Mouse (Mus musculus) brain, embryonic 18.5 days (tissue): ENCODE data around the gene Svbp.

Source experiments
- DNase-seq: peaks from one replicate; pipeline ENCODE4 v3.0.0-alpha.2; 2012; ENCODE audit warnings: low read depth, low spot score

Svbp gene

GRCm38 (mm10) chr4:119190618-119191017 is 4.5 kb upstream of the Svbp start:
- DNase-seq, result no peak

DNA sequence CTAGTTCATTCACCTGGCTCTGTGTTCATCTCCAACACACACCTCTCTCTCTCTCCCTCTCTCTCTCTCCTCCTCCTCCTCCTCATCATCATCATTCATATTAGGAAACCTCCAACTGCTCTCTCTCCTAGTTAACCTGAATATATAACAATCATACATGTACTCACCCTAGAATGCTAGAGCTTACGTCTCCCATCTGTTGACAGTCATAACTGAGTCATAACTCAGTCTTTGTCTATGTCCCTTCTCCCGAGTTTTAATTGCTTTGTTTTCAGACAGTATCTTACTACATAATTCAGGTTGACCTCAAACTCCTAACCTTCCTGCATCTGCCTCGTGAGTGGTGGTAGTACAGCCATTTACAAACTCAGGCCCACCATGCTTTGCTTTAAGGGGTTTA is 3.8 kb upstream of the Svbp start:
- DNase-seq, result no peak

GRCm38 (mm10) chr4:119192757-119193156 is 2.3 kb upstream of the Svbp start:
- no peak for DNase-seq

DNA sequence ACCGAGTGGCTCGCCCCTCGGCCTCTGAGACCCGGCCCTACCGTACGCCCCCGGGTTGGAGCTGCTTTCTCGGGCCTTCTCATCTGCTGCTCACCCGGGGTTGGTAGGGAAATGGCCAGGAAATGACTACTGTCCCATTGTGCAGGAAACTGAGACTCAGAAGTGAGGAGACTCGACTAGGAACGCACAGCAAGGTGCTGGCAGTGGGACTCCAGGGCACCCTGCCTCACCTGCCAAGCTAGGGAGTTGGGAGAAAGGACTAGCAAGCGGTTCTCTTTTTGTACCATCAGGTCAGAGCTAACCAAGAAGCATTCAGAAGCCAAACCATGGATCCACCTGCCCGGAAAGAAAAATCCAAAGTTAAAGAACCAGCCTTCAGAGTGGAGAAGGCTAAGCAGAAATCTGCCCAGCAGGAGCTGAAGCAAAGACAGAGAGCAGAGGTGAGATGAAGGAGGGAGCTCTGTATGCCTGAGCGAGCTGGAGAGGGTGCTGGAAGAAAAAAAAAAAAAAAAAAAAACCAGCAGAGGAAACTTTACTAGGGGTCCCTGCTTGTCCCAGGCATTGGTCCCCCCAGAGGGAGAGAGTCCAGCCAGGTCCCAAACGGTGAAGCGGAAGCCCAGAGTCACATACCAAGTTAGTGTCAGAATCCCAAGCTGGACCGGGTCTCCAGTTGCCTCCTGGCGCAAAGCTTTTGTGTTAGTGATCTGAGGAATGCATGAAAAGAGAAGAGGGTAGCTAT is 645 bp downstream of the Svbp start:
- no peak for DNase-seq

GRCm38 (mm10) chr4:119198105-119198504 is 3.0 kb downstream of the Svbp start:
- DNase-seq, result no peak

DNA sequence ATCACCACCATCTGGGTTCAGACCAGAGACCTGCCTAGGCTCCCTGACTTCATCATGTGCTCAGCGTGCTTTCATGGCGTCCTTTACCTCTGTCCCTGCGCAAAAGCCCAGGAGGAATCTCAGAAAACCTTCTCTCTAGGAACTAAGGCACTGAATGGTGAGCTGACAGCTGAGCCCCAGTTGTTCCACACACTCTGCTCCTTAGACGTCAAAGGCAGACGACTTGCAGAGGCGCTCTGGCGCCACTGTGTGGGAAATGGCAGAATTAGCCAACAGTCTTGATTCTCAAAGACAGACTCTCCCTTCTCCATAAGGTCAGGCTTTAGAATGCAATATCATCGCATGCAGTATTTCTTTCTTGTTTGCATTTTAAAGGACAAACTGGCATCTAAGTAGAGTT is 9.6 kb downstream of the Svbp start:
- DNase-seq, result peak; percentile 30

GRCm38 (mm10) chr4:119216667-119217066 is 21.6 kb downstream of the Svbp start:
- no peak for DNase-seq

DNA sequence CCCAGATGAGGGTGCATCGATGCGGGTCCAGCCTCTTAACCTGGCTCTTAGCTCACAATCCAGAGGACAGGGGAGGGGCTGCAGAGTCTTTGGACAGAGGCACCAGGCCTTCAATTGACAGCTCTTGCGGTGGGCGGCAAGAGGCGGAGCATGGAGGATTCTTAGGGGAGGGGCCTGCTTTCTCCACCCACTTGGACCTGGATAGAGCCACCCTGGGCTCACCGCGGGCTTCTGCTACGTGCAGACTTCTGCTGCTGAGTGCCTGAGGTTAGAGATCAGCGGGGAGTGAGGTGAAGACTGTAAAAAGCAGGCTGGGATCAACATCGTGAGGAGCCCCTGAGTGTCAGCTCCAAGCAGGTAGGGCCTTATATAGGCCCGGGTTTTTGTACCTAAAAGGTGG is 23.1 kb downstream of the Svbp start, which contains the start of gene Tmem269:
Gene Tmem269 (minus strand): TSS at position 49 of the 400 bp plus-strand sequence.
- DNase-seq, result no peak

DNA sequence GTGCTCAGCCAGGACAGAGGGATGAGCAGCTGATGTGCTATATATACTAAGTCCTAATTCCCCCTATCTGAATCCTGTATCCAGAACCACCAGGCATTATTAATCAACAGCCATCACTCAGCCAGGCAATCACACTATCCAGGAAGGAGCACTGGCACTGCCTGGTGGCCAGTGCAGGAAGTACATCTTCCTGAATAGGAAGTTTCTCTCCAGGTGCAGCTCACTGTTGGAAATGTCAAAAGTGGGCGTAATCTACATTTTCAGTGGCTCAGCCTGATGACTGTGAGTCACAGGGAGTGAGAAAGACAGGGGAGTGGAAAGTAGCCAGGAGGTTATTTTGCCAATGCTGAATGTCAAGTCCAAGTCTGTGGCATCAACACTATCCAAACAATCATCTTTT is 28.6 kb downstream of the Svbp start:
- DNase-seq, result no peak

DNA sequence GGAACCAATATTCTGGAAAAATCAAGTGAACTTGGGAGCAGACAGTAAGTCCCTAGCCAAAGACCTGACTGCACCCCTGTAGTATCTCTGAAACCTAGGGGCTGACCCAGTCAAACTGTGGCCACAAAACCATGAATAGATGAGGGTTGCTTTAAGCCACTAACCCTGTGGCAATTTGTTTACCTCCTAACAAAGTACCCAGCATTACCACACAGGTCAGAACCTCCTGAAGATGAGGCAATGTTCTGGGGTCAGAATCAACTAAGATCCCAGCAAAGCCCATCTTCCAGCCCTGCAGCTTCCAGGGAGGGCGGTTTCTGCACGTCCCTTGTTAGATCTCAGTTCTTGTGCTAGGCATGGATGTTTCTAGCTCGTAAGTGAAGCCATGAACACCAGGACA is 29.4 kb downstream of the Svbp start:
- no peak for DNase-seq

- DNase-seq, result no peak
Observed at GRCm38 (mm10) chr4:119225719-119226118, 30.6 kb downstream of the Svbp start.

- DNase-seq, result no peak
Observed at GRCm38 (mm10) chr4:119226751-119227150, 31.6 kb downstream of the Svbp start.

GRCm38 (mm10) chr4:119232410-119233255 is 37.5 kb downstream of the Svbp start, which contains the start of the genes AU022252 and P3h1:
AU022252 (minus strand) TSS chr4:119232712.
P3h1 (plus strand) TSS chr4:119232915.
- peak; percentile 96 for DNase-seq

- DNase-seq, result no peak
Observed at GRCm38 (mm10) chr4:119233256-119233901, 38.3 kb downstream of the Svbp start.

DNA sequence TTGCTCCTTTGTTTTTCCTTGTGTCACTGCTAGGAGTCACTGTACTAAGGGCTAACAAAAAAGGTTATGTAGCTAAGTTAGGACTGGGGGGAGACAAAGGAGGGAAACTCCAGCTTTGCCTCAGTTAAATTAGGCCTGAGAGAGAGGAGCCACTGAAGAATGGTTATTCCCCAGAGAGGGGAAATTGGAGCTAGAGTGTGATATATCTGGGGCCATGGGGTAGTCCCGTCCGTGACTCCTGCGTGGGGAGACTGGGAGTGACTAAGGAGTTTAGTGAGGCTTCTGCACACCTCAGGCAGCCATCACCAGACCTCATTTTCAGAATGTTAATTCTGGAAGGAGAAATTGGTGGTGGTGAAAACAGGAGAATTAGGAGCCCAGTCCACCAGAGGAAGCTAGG is 39.2 kb downstream of the Svbp start:
- no peak for DNase-seq

DNA sequence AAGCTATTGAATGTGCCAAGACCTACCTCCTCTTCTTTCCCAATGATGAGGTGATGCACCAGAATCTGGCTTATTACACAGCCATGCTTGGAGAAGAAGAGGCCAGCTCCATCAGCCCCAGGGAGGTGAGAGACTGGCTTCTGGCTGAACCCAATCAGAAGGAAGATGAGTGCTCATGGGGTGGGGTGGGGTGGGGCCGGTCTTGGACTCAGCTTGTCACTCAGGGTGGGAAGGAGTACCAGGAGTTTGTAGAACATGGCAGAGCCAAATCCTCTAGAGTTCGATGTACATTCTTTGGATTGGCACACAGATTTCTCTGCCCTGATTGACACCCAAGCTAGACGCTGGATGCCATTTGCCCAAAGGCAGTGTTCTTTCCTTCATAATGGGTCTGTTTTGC is 43.6 kb downstream of the Svbp start:
- no peak for DNase-seq

GRCm38 (mm10) chr4:119239181-119239682 is 44.1 kb downstream of the Svbp start:
- DNase-seq, result peak; percentile 69

GRCm38 (mm10) chr4:119241664-119242063 is 46.6 kb downstream of the Svbp start:
- no peak for DNase-seq

DNA sequence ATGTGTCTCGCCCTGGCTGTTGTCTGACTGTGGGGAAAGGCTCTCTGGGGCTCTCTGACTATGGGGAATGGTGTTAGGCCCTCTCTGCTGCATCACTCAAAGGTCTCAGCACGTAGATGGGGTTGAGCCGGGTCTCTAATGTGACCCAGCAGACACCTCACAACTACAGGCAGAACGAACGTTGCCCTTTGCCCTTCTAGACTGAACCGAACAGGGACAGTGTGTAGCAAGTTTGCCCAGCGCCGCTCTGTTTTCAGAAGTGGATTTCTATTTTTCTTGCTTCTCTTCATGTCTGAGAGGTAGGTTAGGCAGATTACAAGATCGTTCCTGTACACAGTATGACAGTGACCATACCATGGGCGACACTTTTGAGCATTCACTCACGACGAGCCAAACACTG is 47.5 kb downstream of the Svbp start:
- DNase-seq, result no peak

GRCm38 (mm10) chr4:119244468-119245240 is 49.5 kb downstream of the Svbp start:
- DNase-seq, result no peak

GRCm38 (mm10) chr4:119245556-119245955 is 50.5 kb downstream of the Svbp start:
- DNase-seq, result no peak
